Mouse (Mus musculus): Measurements from ENCODE around the gene Il7r.

DNA sequence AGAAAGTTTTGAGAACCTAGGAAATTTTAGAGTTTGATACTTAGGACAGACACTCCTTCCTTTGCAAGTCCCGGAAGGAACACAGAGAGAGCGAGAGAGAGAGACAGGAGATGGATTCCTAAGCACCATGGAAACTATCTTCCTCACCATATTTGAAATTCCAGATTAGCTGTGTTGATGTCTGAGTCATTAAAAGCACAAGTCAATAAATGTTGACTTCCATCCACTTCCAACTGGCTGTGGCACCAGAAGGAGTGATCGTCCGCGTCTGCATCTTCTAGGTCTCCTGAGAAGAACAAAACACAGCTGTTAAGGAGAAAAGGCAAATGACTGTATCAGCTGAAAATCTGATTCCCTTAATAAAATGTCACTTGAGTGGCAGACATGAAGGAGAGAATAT, 5.1 kb downstream of the Il7r start:
- TF ChIP-seq CHD2 (IDR thresholded peaks at IDR 0.05; ENCODE audit: low read depth, low read length) (no peak), ZNF384 (IDR thresholded peaks at IDR 0.05; ENCODE audit: low read depth, low read length) (no peak)

Data from ES-E14 (cell line).